Mouse (Mus musculus) CD4-positive, CD25-positive, alpha-beta regulatory T cell, adult 2 months (primary cell): ENCODE measurements at regions not wholly inside any gene's neighbourhood (a gene's known extent, or its start where the extent isn't known, plus 50 kb on each side); places are given as distances from the start of the nearest gene placed in this dataset.

Experiments used
- DNase-seq: peaks from one replicate; pipeline ENCODE4 v3.0.0-alpha.2; 2012; ENCODE audit warnings: low read depth, low spot score

DNA sequence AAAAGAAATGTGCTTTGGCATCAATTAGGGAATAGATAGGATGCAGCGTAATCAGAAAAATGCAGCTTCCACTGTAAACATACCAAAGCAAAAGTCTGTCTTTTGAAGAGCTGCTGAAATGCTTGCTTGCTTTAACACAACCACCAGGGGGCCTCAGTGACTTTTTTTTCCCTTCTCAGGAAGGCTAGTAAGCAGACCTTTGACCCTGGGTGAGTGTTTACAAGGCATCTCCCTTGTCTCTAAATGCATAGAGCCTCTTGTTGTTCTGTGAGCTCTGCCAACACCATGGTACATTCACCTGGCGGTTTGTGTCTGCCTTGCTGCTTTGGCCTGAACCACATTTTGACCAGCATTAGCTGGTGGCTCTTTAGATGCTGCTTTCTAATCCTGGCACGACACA lies 191.9 kb upstream of the C9orf72 start:
- no peak for DNase-seq

DNA sequence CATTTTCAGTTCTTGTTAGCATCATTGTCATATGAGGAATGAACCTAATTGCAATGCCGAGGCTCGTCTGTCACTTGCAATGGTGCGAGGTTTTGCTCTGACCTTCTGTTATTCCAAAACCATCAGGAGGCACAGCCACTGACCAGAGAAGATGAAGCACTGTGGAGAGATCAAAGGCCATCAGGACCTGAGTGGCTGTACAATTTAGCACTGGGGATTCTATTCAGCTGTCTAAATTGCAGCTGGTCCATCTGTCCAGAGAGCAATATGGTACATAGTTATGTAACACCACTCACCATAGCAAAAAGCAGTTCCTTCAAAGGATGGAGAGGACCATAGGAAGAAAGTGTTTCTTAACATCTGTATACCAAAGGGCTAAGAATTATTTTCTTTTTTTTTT lies 187.5 kb upstream of the C9orf72 start:
- DNase-seq: no peak

DNA sequence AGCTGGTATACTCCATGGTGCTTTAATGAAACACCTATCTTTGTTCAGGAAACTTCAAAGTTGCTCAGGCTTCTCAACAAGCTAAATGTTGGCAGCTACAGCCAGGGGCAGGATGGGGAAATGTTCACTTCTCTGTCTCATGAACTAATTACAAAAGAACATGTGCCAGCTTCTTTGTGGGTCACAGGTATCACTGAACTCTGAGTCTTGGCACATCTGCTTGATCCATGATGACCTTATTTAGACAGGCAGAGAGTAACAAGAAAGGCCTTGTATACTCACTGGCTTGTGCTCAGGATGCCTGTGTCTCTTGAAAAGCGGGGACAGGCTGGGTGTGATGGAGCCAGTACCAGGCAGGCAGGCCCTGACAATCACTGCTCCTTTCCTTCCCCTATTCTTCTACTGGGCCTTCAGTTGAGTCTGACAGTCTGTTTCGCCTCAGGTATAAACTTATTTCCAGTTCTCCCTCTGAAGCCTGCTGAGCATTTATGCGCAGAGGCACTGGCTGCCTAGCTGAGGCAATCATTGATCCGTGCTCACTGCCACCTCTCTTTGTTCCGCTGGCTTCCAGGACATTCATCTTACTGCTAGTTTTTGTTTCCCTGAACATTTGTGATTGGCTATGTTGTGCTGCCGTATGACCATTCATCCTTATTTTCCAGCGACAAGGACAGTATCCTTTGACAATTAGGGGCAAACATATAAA lies 179.5 kb upstream of the C9orf72 start:
- DNase-seq: no peak

DNA sequence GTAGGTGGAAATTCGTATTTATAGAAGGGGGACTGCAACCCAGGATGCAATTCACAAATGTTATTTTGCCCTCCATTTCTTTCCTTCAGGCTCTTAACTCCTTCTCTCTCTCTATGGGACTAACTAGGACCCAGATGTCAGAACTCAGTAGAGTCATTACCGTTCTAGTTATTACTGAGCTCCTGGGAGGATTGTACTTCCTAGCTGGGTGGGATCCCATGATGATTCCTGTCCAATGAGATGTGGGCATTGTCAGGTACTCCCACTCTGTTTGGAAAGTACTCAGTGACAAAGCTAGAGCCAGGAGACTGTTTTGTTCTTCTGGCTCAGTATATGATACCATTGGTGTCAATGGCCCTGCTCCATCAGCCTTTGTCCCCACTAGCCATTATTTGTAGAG lies 178.1 kb upstream of the C9orf72 start:
- no peak for DNase-seq

DNA sequence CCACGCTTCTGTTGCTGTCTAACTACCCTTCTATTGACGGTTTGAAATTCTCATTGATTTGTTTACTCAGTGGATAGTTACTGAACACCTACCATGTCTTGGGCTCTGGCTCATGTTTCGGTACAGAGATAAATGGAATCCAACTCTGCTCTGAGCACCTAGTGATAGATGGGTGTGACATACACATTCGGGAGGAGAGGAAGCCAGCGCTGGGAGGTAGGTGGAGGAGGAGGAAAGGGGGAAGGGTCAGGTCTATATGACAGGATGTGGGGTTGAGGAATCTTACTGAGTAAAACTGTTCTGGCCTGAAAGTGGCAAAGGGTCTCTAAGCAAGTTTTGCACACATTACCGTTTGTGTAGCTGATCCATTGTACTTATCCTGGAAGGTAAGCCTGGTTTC lies 177.6 kb upstream of the C9orf72 start:
- no peak for DNase-seq

DNA sequence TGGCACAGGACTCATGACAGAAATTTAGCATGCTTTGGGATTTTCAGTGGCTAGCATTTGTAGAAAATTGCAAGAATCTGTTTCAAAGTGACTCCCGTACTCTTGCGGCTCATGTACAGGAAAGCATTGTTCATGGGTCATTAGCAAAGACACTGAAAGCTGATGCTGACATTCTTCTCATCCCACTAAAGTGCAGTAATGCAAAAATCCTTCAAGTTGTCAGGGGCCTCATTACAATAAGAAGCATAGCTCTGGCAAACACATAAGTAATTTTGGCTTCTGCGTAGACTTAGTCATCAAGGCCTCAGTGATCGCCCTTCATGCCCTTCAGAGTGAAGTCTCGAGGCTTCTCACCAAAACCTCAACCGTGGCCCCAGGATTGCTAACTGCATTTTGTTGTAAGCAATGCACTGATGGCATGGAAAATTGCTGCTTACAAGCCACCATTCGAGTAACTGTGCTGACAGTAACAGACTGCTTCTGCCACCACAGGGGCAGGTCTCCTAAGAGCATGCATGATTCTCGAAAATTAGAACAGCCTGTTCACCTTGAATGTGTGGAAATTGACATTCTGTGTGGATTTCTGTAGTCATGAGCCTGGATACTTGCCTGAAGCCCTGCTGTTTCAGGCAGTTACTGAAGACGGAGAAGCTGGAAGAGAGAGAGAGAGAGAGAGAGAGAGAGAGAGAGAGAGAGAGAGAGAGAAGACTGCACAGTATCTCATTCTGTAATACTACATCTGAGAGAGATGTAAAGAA lies 176.6 kb upstream of the C9orf72 start:
- no peak for DNase-seq

DNA sequence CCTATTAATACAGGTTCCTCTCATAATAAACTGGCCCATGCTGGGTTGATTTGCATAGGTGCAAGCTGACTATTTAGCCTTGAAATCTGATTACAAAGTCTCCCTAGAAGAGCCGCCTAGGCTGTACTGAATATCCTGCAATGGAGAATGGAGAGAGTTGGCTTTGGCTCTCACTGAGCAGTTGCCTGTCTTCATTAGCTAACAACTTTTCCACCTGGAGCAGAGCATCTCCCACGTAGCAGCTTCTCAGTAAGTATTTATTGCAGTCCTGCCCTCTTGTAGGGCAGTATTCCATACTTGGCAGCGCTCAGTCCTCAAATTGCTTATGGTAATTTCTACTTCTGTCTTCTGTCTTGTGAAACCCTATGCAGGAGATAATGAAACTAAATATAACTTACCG lies 175.8 kb upstream of the C9orf72 start:
- no peak for DNase-seq

DNA sequence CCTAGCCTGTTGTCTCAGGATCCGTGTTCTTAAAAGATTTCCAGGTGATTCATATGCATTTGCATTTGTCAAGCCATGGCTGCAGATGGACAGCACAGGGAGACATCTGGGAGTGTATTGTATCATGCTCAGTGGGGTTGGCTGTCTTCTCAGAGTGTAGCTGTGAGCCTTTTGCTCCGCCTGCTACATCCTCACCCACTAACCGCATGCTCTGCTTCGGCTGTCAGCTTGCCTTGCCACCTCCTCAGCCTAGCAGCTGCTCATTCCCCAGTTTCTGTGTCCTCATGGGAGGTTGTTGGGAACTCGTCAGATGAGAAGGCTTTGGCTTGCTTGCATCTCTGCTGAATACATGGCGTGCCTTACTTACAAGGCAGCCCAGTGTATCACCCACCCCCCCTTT lies 174.5 kb upstream of the C9orf72 start:
- DNase-seq: no peak

DNA sequence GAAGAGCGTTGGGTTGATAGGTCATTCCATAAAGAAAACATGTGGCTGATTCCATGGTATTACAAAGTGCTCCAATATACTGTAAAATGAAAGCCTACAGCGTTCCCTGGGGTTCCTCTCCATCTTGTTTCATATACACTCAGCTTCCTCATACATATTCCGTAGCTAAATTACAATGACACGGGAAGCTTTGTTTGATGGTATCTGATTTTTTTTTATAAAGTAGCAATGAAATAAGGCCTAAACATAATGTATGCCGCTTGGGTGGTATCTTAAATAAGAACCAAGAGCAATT lies 169.6 kb upstream of the C9orf72 start:
- no peak for DNase-seq

DNA sequence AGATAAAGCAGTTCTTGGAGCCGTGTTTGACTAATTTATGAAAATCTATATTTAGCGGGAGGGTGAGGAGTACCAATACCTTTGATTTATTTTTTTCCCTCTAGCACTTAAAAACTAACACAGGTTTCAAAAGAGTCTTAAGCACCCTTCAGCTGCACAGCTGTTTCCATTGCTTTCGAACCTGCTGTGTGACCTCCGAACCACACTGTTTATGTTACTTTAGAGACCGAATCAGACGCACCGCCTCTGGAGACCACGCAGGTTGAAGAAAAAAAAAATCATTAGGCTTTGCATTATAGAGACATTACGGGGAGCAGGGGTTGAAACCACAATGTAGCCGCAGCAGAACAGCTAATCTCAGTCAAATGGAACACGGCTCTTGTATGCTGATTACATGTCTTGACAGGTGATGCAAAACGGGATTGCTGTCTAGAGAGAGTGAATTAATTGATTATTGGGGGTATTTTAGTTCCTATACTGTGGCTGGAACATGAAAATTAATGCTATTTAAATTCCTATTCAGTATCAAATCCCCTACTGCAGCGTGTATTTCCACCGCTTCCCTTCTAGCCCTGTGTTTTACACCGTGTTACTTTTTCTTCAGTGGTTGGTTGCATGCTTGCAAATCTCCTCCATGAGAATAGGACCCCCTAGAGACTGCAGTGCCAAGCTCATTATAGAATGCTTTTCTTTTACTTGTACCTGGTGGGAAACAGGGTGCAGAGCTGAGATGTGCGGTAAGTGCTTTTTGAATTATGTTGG lies 169.0 kb upstream of the C9orf72 start:
- DNase-seq: no peak

DNA sequence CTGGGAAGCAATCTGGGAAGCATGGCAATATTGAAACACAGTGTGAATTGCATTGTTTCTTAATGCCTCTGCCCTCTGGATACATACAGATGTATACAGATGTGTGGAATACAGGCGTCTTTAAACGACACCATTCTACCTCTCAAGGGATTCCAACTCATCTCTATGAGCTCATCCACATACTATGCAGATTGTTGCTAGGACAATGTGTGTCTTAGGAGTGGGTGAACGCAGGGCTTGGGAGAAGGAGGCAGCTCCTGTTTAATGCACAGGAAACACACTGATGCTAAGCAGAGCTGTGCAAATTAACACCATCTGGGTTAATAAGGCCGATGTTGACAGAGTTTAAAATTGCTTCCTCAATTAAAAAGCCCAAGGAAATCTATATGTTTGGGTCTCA lies 149.8 kb upstream of the C9orf72 start:
- no peak for DNase-seq

DNA sequence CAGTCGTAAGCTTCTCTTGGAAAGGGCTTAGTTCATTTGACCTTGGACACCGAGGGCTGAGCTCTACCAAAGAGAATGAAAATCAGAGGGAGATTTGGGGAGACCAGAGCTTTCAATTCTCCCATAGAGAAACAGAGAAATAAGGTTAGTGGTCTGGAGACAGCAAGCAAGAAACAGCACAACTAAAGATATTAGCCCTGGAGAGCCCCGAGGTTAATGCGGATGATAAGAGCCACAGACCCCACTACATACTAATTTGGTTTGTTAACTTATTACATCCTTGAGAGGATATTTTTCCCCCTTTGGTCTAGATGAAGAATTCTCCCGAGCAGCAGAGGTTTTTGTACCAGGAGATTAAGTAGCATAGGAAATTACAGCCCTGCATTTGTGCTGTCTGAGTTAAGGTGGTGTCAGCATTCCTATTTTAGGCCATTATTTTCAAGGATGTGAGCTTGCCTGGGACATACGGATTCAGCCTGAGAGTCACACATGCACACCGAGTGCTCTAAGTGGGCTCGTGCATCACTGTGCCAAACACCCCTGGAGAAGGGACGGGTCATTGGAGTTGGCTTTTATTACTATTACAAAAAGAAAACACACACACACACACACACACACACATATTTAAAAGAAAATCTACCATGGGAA lies 147.4 kb upstream of the C9orf72 start:
- DNase-seq: no peak

DNA sequence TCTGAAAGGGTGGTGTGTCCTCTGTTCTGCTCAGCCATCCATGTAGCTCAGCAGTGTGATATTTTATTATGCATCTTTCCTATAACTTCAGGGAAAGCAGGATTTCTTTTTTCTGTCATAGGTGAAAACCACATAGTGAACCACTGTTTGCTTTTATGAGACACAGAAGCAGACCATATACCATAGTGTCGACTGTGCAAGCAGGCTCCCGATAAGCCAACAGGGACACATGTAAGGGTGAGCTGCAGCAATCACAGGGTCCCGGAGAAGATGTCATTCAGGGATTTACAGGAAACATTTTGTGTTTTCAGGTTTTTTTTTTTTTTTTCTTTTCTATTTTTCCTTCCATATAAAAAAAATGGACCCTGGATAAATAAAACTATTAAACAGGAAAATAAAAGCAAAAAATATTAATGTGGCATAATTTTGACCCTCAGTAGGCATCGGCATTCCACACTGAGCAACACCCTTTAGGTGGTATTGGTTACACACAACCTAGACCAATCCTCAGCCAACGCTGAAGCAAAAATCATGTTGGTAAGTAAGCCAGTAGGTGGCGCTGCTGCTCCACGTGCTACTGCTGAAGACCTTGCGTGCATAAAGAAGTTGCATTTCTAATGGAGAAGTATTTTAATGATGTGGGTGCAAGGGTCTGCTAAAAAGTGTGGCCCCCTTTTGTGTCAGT lies 146.7 kb upstream of the C9orf72 start:
- peak; percentile 51 for DNase-seq

DNA sequence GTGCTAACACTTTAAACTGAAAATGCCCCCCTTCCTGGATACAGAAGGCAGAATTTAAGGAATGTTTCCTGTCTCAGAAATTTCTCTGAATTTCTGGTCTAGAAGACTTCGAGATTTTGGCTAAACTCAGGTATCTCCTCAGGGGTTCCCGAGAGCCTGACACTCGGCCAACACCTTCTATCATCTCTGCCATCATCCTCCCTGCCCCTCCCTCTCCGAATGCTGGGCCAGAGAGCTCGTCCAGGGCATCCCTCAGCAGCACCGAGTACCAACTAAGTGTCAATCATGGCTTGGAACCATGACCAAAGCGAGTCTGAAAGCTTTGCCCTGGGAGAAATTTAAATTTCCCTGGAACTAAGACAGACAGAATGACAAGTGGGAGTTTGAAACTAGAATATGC lies 138.2 kb upstream of the C9orf72 start:
- no peak for DNase-seq

DNA sequence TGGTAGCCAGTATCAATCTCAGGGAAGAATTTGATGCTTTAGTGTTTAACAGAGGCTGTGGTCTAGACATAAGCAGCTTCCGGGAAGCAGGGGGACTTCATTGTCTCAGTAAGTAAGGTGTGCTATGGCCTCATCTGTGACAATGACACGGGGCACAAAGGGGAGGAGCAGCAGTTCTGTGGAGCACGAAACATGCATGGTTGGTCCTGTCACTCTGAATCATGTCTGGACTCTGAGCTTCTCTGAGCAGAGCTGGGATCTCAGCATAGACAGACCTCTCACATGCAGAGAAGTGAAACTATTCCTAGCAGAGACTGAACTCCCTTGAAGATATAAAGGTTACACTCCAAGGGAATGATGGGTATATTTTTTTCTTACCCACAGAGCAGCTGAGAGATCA lies 136.2 kb upstream of the C9orf72 start:
- DNase-seq: no peak

DNA sequence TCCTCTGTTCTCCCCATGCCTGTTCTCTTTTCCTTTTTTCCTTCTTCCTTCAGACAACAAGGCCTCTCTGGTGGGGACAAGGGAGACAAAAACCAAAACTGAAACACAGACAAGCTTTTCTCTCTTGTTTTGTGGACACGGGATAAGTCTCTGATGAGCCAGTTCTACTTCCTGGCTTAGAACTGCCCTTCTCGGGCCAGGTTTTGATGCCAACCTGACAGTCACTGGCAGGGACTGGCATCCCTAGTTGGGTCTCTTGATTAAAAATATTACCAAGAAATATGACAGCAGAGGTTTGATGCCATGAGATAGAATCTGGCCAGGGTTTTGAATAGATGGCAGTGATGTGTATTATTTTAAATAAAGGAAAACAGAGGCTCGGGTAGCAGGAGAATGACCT lies 133.4 kb upstream of the C9orf72 start:
- no peak for DNase-seq

DNA sequence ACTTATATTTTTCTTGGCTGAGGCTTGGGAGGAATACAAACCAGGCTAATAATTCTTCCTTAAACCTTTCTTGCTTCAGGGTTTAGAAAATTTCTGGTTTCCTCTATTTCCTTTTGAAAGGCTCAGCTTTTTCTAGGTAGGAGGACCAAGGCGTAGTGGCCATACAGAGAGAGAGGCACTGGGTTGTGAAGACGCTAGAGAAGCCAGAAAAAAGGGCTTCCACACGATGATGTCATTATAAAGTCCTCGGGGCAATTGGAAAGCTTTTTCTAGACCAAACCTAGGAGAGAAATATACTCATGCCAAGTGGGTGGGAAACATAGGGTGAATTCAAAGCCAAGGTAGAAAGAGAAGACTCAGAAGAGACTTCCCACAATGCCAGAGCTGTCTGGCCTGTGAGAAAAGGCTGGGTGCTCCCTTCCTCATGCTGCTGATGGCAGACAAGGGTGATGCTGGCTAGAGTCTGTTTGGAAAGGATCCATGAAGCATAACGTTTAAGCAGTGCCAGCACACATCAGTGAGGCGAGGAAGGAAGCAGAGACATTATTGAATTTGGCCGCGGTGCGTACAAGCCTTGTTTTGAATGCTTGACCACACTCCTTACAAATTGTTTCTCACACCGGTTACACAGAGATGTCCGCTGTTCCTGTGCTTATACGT lies 131.1 kb upstream of the C9orf72 start:
- DNase-seq: no peak

DNA sequence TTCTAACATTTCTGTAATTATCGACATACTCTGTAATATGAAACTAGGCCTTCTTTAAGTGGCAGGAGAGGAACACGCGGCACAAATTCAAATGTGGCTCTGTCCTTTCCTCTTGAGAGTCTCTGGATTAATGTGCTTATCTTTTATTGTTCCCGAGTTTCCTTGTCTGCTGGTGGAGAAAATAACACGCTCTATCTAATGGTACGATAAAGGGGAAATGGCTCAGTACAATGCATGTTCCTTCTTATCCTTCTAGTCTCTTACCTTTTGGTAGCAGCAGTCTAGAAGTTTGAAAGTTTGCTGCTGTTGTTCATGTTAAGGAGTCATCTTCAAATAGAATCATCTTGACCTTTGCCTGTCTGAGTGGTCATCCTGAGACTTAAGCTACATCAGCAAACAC lies 130.1 kb upstream of the C9orf72 start:
- no peak for DNase-seq

DNA sequence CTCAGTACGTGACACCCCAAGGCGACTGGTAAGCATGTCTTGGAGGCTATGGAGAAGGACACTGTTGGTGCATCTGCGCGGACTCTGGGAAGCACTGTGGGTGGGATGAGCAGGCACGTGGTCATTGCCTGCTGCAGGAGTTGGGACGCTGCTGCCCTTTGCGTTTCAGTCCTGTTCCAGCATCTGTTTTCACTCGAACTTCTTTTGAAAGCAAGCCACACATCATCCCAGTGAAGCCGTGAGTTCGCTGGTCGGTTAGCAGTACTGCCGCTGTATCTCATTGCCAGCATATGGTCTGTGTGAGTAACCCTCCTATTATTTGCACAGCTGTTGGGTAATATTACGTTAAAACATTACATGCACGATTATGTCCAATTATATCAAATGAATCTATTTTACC lies 128.1 kb upstream of the C9orf72 start:
- no peak for DNase-seq

DNA sequence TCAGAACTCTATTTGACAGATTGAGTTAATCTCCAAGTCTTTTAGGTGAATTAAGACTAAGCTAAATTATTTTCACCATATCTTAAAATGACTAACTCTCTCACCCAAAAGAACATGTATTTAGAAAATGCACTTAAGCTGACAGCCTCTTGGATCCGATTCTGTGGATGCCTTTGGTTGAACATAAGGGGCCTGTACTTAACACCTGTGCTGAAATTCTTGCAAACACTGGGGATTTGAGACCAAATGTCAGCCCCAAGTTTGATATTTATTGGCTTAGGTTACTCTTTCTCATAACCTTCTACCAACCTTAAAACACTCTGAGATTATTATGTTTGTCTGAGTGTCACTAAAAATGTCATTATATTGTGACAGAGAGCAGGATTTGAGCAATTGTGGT lies 126.6 kb upstream of the C9orf72 start:
- DNase-seq: no peak

DNA sequence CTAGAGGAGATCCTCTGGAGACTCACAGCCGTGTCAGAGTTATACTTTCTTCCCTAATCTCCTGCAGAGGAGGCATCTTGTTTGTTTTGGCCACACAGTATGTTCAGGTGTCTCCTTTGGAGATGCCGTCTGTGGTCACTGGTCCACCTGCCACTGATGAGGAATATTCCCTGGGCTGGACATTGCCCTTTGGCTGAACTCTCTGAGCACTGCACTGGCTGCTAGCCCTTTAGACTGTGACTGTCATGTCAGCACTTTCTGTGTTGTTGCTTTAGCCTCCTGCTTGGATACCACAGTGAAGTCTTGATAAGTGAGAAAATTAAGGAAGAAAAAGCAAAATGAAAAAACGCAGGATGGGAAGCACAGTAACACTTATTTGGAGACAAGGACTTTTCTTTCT lies 124.5 kb upstream of the C9orf72 start:
- DNase-seq: no peak
